Mouse (Mus musculus): ENCODE results near the gene Acly.

DNA sequence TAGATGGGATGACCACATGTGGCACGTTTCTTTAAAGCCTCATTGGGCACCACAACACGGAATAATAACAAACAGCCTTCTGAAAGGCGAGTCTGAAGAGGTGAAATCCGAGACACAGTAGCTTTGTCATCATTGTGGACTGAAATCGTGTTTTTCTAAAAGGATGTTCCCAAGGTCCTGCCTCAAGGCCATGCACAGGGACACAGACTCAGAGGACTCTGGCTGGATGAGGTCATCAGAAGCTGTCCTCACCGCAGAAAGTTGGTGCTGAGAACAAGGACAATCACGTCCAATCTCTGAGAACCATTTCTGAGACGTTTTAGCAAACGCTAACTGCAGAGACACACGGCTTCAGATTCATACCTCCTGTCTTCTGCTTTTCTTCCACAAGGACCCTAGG, 14.1 kb downstream of the Acly start:
- TF ChIP-seq CTCF (IDR thresholded peaks at IDR 0.05; ENCODE audit: low read depth, low read length) (no peak), GATA1 (IDR thresholded peaks at IDR 0.05; ENCODE audit: borderline replicate concordance, low read length) (no peak)
